Mouse (Mus musculus) adrenal gland, adult 2 months (tissue): ENCODE measurements at regions not wholly inside any gene's neighbourhood (a gene's known extent, or its start where the extent isn't known, plus 50 kb on each side); places are given as distances from the start of the nearest gene placed in this dataset.

Experiments used
- DNase-seq: peaks from one replicate; pipeline ENCODE4 v3.0.0; 2021

DNA sequence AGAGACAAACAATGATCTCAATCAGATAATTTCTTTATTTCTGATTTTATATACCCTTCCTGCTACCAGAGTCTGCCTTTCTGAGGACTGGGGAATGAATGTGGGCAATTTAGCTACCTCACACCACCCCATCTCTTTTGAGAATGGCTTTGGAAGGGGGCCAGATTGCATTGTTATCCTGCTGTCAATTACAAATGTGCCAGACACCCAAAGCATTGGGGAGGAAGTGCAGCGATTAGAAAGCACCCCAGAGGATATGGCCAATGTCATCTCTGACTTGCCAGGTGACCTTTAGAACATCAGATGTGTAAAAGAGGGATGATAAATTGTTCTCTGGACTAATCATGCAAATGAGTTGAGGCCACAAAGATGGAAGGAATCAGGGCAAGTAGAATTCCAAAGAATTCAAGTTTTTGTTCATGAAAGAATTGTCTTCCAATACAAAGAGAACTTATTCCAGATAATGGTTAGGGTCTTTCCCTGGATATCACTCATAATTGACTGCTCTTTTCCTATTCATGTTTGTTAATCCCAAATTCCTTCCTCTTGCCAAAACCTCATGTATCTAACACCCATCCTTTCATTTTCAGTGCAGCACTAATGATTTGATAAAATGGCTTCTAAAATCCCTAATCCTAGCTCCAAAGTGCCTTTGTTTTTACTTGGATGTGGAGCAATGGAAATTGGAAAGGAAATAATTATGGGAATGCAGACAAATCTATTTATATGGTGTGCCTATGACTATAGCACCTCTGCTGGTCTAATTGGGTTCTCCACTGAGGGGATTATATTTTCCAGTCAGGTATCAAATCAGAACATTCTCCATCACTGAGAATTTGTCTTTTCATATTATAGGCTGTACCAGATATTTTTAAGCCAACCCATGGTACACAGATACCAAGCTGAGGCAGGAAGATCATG lies 89.1 kb upstream of the Chl1 start:
- DNase-seq = no peak

DNA sequence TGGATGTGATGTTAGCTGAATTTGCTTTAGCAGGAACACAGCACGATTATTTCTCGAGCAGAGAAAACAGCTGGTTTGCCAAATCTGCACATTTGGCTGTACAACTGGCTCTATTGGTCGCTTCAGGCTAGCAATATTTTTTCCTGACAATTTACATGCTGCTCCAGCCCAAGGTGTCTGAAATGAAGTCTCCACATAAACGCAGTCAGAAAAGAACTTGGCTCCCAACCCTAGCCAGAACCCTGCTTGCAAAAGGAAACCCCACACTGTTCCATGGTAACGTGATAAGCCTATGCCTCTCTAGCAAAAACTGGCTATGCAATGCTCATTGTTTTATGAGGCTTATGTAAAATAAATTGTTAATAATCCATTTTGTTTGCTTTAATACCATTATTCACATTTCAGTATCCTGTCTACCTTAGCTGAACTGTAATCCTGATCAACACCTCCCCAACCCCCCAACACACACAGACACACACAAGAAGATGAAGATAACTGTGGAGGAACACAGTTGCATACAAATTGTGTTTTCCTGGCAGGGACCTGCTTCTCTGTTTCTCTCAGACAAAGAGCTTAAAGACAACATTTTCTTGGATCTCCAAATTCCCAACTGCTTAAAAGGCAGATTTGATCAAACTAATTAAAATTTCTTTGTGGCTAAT lies 79.3 kb upstream of the Chl1 start:
- DNase-seq = no peak

DNA sequence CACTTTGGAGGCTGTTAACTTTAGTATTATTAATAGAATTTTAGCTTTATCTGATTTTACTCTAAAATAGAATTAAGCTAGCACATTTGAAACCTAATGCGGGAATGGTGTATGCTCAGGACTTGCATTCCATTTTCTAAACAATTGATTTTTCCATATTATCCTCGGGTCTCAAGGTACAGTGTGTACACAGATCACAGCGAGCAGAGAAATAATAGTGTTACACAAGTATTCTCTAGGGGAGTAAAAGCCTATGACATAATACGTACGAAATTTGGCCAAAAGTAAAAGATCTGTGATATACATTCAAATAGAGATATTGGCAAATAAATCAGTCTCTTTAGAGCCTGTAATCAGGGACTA lies 78.8 kb upstream of the Chl1 start:
- no peak for DNase-seq
